Mouse (Mus musculus): Measurements from ENCODE around the gene Gprc6a.

DNA sequence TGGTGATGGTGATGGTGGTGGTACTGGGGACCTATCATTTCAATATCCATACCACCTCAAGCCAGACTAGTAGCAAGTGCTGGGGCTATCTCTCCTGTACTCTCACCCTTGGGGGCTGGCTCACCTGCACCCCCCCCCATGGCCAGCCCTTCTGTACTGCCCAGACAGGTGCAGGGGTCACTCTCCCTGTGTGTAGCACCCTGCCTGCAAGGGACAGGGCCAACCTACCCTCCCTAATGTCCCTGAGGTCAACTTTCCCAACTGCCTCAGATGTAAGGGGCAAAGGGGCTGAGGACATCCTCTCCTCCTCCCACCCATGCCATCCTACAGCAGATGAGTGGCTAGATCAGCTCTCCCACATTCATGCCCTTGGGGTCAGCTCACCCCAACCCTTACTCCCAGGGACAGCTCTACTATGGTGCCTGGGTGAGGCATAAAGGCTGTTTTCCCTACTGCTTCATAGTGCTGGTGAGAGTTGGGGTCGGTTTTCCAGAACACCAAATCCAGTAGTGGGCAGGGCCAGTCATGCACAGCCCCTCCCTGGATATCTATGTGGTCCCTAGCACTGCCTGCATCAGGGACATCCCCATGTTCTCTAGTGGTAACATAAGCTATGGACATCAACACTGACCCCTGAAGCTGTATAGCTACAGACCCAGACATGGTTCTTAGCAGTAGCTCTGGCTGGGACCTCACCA, 41.0 kb upstream of the Gprc6a start:
- no peak for TF ChIP-seq CTCF (IDR thresholded peaks at IDR 0.05; ENCODE audit: borderline replicate concordance, extremely low read depth, insufficient read depth, insufficient read length)
- TF ChIP-seq POLR2A (IDR thresholded peaks at IDR 0.05; ENCODE audit: borderline replicate concordance, extremely low read depth, insufficient read depth, insufficient read length, poor library complexity, severe bottlenecking): no peak

All from brain, embryonic 14.5 days (tissue).